Mouse (Mus musculus): ENCODE results near the gene H2al1b. TPM values are rescaled to one million over a fixed set of nuclear protein-coding genes. Genes with fewer than 3 reads are reported as not detected.
"Not testable (repeated sequence)": the region's sequence is repeated elsewhere in the genome, so short reads cannot be mapped to it uniquely, and the experiment has no call there.

Gene H2al1b
- polyA plus RNA-seq, 1 experiment from 2014 or later: not detected

DNA sequence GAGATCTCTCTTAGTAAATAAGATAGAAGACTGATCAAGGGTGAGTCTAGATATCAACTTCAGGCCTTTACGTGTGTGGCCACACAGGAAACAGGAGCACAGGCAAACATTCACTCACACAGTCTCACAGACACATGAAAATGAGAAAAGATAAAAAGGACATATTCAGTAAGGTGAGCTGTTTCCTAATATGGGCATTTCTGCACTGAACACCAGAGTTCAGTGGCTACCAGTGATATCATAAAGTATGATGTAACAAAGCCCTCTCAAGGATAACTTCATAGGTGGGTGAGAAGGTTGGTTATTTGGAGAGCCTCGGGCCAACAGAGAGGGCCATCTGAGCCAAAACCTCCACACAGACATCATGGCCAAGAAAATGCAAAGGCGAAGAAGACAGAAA lies 3.3 kb upstream of the H2al1b start, which contains the start of gene H2al1a:
Gene H2al1a (plus strand): TSS at position 301 of the 400 bp plus-strand sequence.
- not testable (repeated sequence) for H3K27ac ChIP-seq (replicated peaks); H3K9me3 ChIP-seq (replicated peaks); H3K4me2 ChIP-seq; ATAC-seq (ENCODE audit: low FRiP score); H3K27me3 ChIP-seq (replicated peaks); H3K9ac ChIP-seq (replicated peaks); H3K4me1 ChIP-seq; H3K4me3 ChIP-seq (replicated peaks); H3K36me3 ChIP-seq
- no CpG with 5 or more reads among the region's 3 CpGs for WGBS

DNA sequence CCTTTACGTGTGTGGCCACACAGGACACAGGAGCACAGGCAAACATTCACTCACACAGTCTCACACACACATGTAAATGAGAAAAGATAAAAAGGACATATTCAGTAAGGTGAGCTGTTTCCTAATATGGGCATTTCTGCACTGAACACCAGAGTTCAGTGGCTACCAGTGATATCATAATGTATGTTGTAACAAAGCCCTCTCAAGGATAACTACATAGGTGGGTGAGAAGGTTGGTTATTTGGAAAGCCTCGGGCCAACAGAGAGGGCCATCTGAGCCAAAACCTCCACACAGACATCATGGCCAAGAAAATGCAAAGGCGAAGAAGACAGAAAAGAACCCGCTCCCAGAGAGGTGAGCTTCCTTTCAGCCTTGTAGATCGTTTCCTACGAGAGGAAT lies 3.1 kb downstream of the H2al1b start, which contains the start of gene H2al1c:
Gene H2al1c (plus strand): TSS at position 301 of the 400 bp plus-strand sequence.
- H3K9me3 ChIP-seq (replicated peaks); H3K27me3 ChIP-seq (replicated peaks); ATAC-seq (ENCODE audit: low FRiP score); H3K4me3 ChIP-seq (replicated peaks); H3K4me1 ChIP-seq; H3K27ac ChIP-seq (replicated peaks); H3K4me2 ChIP-seq; H3K9ac ChIP-seq (replicated peaks); H3K36me3 ChIP-seq: not testable (repeated sequence)
- 80% methylated on average over 1 of the region's 6 CpGs for WGBS

DNA sequence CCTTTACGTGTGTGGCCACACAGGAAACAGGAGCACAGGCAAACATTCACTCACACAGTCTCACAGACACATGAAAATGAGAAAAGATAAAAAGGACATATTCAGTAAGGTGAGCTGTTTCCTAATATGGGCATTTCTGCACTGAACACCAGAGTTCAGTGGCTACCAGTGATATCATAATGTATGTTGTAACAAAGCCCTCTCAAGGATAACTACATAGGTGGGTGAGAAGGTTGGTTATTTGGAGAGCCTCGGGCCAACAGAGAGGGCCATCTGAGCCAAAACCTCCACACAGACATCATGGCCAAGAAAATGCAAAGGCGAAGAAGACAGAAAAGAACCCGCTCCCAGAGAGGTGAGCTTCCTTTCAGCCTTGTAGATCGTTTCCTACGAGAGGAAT lies 6.3 kb downstream of the H2al1b start, which contains the start of gene H2al1d:
Gene H2al1d (plus strand): TSS at position 301 of the 400 bp plus-strand sequence.
- not testable (repeated sequence) for H3K27ac ChIP-seq (replicated peaks); H3K4me2 ChIP-seq; H3K27me3 ChIP-seq (replicated peaks); H3K4me1 ChIP-seq; H3K9me3 ChIP-seq (replicated peaks); H3K4me3 ChIP-seq (replicated peaks); H3K36me3 ChIP-seq; ATAC-seq (ENCODE audit: low FRiP score); H3K9ac ChIP-seq (replicated peaks)
- WGBS: no CpG with 5 or more reads among the region's 6 CpGs

DNA sequence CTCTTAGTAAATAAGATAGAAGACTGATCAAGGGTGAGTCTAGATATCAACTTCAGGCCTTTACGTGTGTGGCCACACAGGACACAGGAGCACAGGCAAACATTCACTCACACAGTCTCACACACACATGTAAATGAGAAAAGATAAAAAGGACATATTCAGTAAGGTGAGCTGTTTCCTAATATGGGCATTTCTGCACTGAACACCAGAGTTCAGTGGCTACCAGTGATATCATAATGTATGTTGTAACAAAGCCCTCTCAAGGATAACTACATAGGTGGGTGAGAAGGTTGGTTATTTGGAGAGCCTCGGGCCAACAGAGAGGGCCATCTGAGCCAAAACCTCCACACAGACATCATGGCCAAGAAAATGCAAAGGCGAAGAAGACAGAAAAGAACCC lies 9.4 kb downstream of the H2al1b start, which contains the start of gene H2al1e:
Gene H2al1e (plus strand): TSS at position 301 of the 400 bp plus-strand sequence.
- H3K36me3 ChIP-seq; ATAC-seq (ENCODE audit: low FRiP score); H3K9ac ChIP-seq (replicated peaks); H3K27me3 ChIP-seq (replicated peaks); H3K4me3 ChIP-seq (replicated peaks); H3K9me3 ChIP-seq (replicated peaks); H3K4me1 ChIP-seq; H3K4me2 ChIP-seq; H3K27ac ChIP-seq (replicated peaks): not testable (repeated sequence)
- WGBS: no CpG with 5 or more reads among the region's 3 CpGs

DNA sequence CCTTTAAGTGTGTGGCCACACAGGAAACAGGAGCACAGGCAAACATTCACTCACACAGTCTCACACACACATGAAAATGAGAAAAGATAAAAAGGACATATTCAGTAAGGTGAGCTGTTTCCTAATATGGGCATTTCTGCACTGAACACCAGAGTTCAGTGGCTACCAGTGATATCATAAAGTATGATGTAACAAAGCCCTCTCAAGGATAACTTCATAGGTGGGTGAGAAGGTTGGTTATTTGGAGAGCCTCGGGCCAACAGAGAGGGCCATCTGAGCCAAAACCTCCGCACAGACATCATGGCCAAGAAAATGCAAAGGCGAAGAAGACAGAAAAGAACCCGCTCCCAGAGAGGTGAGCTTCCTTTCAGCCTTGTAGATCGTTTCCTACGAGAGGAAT lies 12.6 kb downstream of the H2al1b start, which contains the start of gene H2al1f:
Gene H2al1f (plus strand): TSS at position 301 of the 400 bp plus-strand sequence.
- H3K27ac ChIP-seq (replicated peaks); H3K36me3 ChIP-seq; H3K27me3 ChIP-seq (replicated peaks); H3K4me2 ChIP-seq; H3K4me1 ChIP-seq; ATAC-seq (ENCODE audit: low FRiP score); H3K9ac ChIP-seq (replicated peaks); H3K9me3 ChIP-seq (replicated peaks); H3K4me3 ChIP-seq (replicated peaks): not testable (repeated sequence)
- no CpG with 5 or more reads among the region's 6 CpGs for WGBS

DNA sequence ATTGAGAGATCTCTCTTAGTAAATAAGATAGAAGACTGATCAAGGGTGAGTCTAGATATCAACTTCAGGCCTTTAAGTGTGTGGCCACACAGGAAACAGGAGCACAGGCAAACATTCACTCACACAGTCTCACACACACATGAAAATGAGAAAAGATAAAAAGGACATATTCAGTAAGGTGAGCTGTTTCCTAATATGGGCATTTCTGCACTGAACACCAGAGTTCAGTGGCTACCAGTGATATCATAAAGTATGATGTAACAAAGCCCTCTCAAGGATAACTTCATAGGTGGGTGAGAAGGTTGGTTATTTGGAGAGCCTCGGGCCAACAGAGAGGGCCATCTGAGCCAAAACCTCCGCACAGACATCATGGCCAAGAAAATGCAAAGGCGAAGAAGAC lies 15.7 kb downstream of the H2al1b start, which contains the start of gene H2al1g:
Gene H2al1g (plus strand): TSS at position 301 of the 400 bp plus-strand sequence.
- H3K4me1 ChIP-seq; H3K4me2 ChIP-seq; H3K36me3 ChIP-seq; ATAC-seq (ENCODE audit: low FRiP score); H3K27me3 ChIP-seq (replicated peaks); H3K9ac ChIP-seq (replicated peaks); H3K27ac ChIP-seq (replicated peaks); H3K4me3 ChIP-seq (replicated peaks); H3K9me3 ChIP-seq (replicated peaks): not testable (repeated sequence)
- WGBS: no CpG with 5 or more reads among the region's 3 CpGs

DNA sequence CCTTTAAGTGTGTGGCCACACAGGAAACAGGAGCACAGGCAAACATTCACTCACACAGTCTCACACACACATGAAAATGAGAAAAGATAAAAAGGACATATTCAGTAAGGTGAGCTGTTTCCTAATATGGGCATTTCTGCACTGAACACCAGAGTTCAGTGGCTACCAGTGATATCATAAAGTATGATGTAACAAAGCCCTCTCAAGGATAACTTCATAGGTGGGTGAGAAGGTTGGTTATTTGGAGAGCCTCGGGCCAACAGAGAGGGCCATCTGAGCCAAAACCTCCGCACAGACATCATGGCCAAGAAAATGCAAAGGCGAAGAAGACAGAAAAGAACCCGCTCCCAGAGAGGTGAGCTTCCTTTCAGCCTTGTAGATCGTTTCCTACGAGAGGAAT lies 19.0 kb downstream of the H2al1b start, which contains the start of gene H2al1h:
Gene H2al1h (plus strand): TSS at position 301 of the 400 bp plus-strand sequence.
- not testable (repeated sequence) for H3K9me3 ChIP-seq (replicated peaks); H3K4me1 ChIP-seq; H3K27ac ChIP-seq (replicated peaks); H3K4me3 ChIP-seq (replicated peaks); H3K4me2 ChIP-seq; H3K9ac ChIP-seq (replicated peaks); H3K27me3 ChIP-seq (replicated peaks); H3K36me3 ChIP-seq; ATAC-seq (ENCODE audit: low FRiP score)
- no CpG with 5 or more reads among the region's 6 CpGs for WGBS

DNA sequence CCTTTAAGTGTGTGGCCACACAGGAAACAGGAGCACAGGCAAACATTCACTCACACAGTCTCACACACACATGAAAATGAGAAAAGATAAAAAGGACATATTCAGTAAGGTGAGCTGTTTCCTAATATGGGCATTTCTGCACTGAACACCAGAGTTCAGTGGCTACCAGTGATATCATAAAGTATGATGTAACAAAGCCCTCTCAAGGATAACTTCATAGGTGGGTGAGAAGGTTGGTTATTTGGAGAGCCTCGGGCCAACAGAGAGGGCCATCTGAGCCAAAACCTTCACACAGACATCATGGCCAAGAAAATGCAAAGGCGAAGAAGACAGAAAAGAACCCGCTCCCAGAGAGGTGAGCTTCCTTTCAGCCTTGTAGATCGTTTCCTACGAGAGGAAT lies 22.1 kb downstream of the H2al1b start, which contains the start of gene H2al1i:
Gene H2al1i (plus strand): TSS at position 301 of the 400 bp plus-strand sequence.
- ATAC-seq (ENCODE audit: low FRiP score); H3K4me2 ChIP-seq: not testable (repeated sequence)
- WGBS: 86% methylated on average over 2 of the region's 5 CpGs

DNA sequence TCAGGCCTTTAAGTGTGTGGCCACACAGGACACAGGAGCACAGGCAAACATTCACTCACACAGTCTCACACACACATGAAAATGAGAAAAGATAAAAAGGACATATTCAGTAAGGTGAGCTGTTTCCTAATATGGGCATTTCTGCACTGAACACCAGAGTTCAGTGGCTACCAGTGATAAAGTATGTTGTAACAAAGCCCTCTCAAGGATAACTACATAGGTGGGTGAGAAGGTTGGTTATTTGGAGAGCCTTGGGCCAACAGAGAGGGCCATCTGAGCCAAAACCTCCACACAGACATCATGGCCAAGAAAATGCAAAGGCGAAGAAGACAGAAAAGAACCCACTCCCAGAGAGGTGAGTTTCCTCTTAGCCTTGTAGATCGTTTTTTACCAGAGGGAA lies 25.3 kb downstream of the H2al1b start, which contains the start of gene H2al1j:
Gene H2al1j (plus strand): TSS at position 301 of the 400 bp plus-strand sequence.
- ATAC-seq (ENCODE audit: low FRiP score); H3K4me1 ChIP-seq; H3K4me2 ChIP-seq; H3K4me3 ChIP-seq (replicated peaks); H3K9me3 ChIP-seq (replicated peaks); H3K27ac ChIP-seq (replicated peaks); H3K27me3 ChIP-seq (replicated peaks); H3K36me3 ChIP-seq; H3K9ac ChIP-seq (replicated peaks): not testable (repeated sequence)
- 92% methylated on average over 2 of the region's 2 CpGs for WGBS

More for the DNA sequence above, 22.1 kb downstream of the H2al1b start, which contains the start of gene H2al1i:
- not testable (repeated sequence) for H3K4me3 ChIP-seq (replicated peaks); H3K27ac ChIP-seq (replicated peaks); H3K9me3 ChIP-seq (replicated peaks); H3K4me1 ChIP-seq; H3K36me3 ChIP-seq; H3K9ac ChIP-seq (replicated peaks); H3K27me3 ChIP-seq (replicated peaks)

DNA sequence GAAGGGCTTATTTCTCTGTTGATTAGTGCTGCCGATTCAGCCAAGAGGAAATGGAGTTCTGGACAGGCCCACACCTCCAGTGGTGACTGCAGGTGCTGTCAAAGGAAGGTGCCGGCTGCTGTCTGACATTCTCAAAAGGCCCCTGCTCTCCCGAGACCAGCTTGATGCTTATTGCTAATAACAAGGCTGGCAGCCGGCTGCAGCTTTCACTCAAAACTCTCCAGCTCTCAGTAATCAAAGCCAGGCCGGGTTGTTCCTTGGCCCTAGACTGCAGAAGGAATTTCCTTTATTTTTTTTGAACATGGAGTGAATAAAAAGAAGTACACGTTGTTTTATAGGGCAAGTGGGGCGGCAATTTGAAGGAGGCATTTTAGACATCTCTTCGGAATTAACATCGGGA lies 43.5 kb downstream of the H2al1b start:
- no peak for ATAC-seq (ENCODE audit: low FRiP score)
- Histone ChIP-seq H3K4me3 (replicated peaks) (no peak overlapping the region), H3K9ac (replicated peaks) (no peak overlapping the region), H3K4me1 (no peaks in the 10 kb centered on the region), H3K4me2 (no peak overlapping the region), H3K27me3 (replicated peaks) (no peaks in the 10 kb centered on the region; the same call in 1 of the 2 replicates), H3K9me3 (replicated peaks) (no peaks in the 10 kb centered on the region), H3K36me3 (no peaks in the 10 kb centered on the region), H3K27ac (replicated peaks) (no peak overlapping the region)
- 56% methylated on average over 9 of the region's 9 CpGs for WGBS

DNA sequence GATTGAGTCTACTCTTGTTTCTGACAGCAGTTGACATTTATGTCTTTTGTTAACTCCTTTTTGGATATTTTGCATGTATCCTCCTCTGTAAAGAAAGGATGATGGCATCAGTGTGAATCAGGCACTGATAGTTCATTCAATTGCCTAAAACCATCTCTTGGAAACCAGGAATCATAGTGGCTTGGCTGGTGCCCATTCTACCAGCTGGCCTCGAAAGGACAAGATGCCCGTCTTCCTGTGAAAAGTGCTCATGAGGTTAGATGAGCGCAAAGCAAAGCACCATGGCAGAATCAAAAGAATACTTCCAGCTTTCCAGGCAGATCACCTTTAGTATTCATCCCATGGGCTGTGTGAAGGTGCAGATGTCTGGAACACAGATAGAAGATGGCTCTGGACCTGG lies 44.5 kb downstream of the H2al1b start:
- 91% methylated on average over 3 of the region's 3 CpGs for WGBS
- Histone ChIP-seq H3K36me3 (no peaks in the 10 kb centered on the region), H3K9me3 (replicated peaks) (no peaks in the 10 kb centered on the region)

More for the DNA sequence above, 44.5 kb downstream of the H2al1b start:
- Histone ChIP-seq H3K4me3 (replicated peaks) (no peak overlapping the region), H3K27ac (replicated peaks) (no peak overlapping the region), H3K9ac (replicated peaks) (no peak overlapping the region), H3K4me1 (no peaks in the 10 kb centered on the region), H3K27me3 (replicated peaks) (no peaks in the 10 kb centered on the region; the same call in 1 of the 2 replicates), H3K4me2 (no peak overlapping the region)
- ATAC-seq (ENCODE audit: low FRiP score): no peak

Data from neural tube, embryonic 15.5 days (tissue).